Mouse (Mus musculus): ENCODE measurements around the gene Esrrg.

DNA sequence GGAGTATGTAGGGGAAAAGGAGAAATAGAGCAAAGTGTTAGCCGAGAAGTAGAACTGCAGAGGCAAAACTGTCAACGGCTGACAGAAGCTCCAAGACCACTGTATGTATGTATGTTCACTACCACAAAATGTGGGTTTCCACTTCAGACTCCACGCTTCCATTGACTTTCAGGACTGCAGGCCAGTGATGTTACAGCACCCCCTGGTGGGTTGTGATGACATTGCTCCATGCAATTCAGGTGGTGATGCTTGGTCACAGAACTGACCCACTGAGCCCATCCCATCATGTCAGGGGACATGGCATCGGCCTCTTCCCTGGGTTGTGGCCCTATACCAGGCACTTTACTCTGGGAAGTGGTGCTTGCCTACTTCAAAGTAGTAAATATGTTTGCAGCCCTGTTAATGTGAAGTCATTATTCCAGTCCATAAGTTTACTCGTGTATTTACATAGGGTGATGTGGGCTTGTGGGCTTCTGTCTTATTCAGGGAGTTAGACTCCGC lies 517.0 kb downstream of the Esrrg start:
- TF ChIP-seq CTCF (IDR thresholded peaks at IDR 0.05; ENCODE audit: borderline replicate concordance, insufficient read depth, low read length) (no peak), POLR2A (IDR thresholded peaks at IDR 0.05; ENCODE audit: low read depth, low read length) (no peak)

Data from embryonic fibroblast, embryonic 13.5 days (primary cell).